Mouse (Mus musculus): ENCODE measurements around the gene Zfp646. TPM values are rescaled to one million over a fixed set of nuclear protein-coding genes. Genes with fewer than 3 reads are reported as not detected.
A peak's percentile ranks its signal among the peaks of the same experiment; 100 is the strongest.
"Not testable (repeated sequence)": the region's sequence is repeated elsewhere in the genome, so short reads cannot be mapped to it uniquely, and the experiment has no call there.

The Zfp646 gene
- total RNA-seq (2014; rRNA removed) (34.6 and 35.0 TPM in 2 replicates), polyA plus RNA-seq (2015; fragmentation: Nextera tagmentation; extraction: Ambion mirVana) (3.4 and 4.4 TPM in 2 replicates)

GRCm38 (mm10) chr7:127876041-127876466 is at the start of gene Zfp646:
TSS of gene Zfp646 (plus strand) at chr7:127876221.
- WGBS = under 1% methylated on average over 41 of the region's 41 CpGs
- Histone ChIP-seq H3K4me3 (ENCODE audit: low read length) (peak within 1 kb of the TSS; percentile 92), H3K4me2 (ENCODE audit: low read depth, low read length) (peak within 1 kb of the TSS; percentile 75), H3K27me3 (ENCODE audit: insufficient read depth, low read length) (no peaks in the 10 kb centered on the region), H3K36me3 (ENCODE audit: insufficient read depth, low read length) (peaks cover 27% of the 10 kb centered on the region), H3K9me3 (ENCODE audit: low read length) (no peaks in the 10 kb centered on the region), H3K27ac (peak within 1 kb of the TSS; percentile 99), H3K4me1 (ENCODE audit: insufficient read depth, low read length) (peaks cover 15% of the 10 kb centered on the region), H3K9ac (replicated peaks; ENCODE audit: low read length) (peak within 1 kb of the TSS; percentile 92)
- no peak for TF ChIP-seq CTCF (IDR thresholded peaks at IDR 0.05; ENCODE audit: low read depth)
- DNase-seq (ENCODE audit: low spot score) (peak; percentile 92), ATAC-seq (peak; percentile 90)

DNA sequence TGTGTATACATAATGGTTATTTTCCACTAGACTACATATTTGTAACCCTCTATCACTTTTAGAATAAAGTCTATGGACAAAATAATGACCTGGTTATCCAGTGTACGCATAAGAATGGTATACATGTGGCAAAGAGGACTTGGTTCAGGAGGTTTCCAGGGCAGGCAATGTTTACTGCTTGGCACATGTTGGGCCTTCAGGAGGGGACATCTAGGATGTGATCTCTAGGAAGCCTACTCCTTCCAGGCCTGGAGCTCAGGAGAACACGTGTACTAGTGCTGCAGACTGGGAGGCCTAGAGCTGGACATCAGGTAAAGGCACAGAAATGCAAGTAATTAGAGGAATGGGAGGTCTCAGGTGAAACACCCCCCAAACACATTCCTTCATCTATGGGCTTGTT is 40.5 kb upstream of the Zfp646 start:
- TF ChIP-seq CTCF (IDR thresholded peaks at IDR 0.05; ENCODE audit: low read depth) = no peak
- ATAC-seq = no peak
- Histone ChIP-seq H3K4me2 (ENCODE audit: low read depth, low read length) (no peak overlapping the region), H3K4me3 (ENCODE audit: low read length) (no peak overlapping the region), H3K9me3 (ENCODE audit: low read length) (no peaks in the 10 kb centered on the region), H3K27me3 (ENCODE audit: insufficient read depth, low read length) (no peaks in the 10 kb centered on the region), H3K36me3 (ENCODE audit: insufficient read depth, low read length) (no peaks in the 10 kb centered on the region), H3K4me1 (ENCODE audit: insufficient read depth, low read length) (no peaks in the 10 kb centered on the region), H3K9ac (replicated peaks; ENCODE audit: low read length) (no peak overlapping the region), H3K27ac (no peak overlapping the region)
- 96% methylated on average over 2 of the region's 2 CpGs for WGBS
- no peak for DNase-seq (ENCODE audit: low spot score)

DNA sequence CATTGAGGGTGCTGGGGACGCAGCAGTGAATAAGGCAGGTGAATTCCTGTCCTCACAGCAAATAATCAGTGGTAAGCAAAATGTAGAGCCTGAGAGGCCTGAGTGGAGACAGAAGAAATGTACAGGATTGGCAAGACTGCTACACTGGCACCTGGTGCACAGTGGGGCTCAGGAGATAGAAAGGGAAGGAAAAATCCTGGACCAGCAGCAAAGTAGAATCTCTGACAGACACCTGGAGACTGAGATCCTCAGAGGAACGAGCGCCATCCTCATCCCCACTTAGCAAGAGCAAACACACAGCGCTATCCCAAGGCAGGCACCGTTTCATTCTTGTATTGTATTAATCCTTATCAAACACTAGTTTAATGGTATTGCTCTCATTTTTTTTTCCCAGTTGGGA is 38.5 kb upstream of the Zfp646 start:
- no peak for TF ChIP-seq CTCF (IDR thresholded peaks at IDR 0.05; ENCODE audit: low read depth)
- no peak overlapping the region for H3K4me3 ChIP-seq (ENCODE audit: low read length)

DNA sequence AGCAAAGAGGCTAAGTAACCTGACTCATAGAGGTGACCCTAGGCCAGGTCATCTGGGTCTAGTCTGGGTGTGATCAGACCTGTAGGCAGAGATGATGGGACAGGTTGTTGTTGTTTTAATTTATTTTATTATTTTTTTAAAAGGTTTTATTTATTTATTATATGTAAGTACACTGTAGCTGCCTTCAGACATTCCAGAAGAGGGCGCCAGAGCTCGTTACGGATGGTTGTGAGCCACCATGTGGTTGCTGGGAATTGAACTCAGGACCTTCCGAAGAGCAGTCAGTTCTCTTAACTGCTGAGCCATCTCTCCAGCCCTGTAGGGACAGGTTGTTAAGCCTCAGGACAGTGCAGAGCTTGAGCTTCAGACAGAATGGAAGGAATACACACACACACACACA is 38.1 kb upstream of the Zfp646 start:
- 79% methylated on average over 4 of the region's 4 CpGs for WGBS
- ATAC-seq; H3K27me3 ChIP-seq (ENCODE audit: insufficient read depth, low read length); H3K9ac ChIP-seq (replicated peaks; ENCODE audit: low read length); H3K4me1 ChIP-seq (ENCODE audit: insufficient read depth, low read length); DNase-seq (ENCODE audit: low spot score); H3K27ac ChIP-seq; H3K9me3 ChIP-seq (ENCODE audit: low read length); H3K4me3 ChIP-seq (ENCODE audit: low read length); H3K4me2 ChIP-seq (ENCODE audit: low read depth, low read length); H3K36me3 ChIP-seq (ENCODE audit: insufficient read depth, low read length): not testable (repeated sequence)

More for the DNA sequence above, 38.5 kb upstream of the Zfp646 start:
- Histone ChIP-seq H3K36me3 (ENCODE audit: insufficient read depth, low read length) (no peaks in the 10 kb centered on the region), H3K27ac (no peak overlapping the region), H3K9ac (replicated peaks; ENCODE audit: low read length) (no peak overlapping the region), H3K4me2 (ENCODE audit: low read depth, low read length) (no peak overlapping the region), H3K9me3 (ENCODE audit: low read length) (no peaks in the 10 kb centered on the region), H3K27me3 (ENCODE audit: insufficient read depth, low read length) (no peaks in the 10 kb centered on the region), H3K4me1 (ENCODE audit: insufficient read depth, low read length) (no peaks in the 10 kb centered on the region)
- DNase-seq (ENCODE audit: low spot score) = no peak
- no peak for ATAC-seq
- 90% methylated on average over 5 of the region's 5 CpGs for WGBS

- DNase-seq (ENCODE audit: low spot score); H3K27me3 ChIP-seq (ENCODE audit: insufficient read depth, low read length); H3K9me3 ChIP-seq (ENCODE audit: low read length); H3K4me1 ChIP-seq (ENCODE audit: insufficient read depth, low read length); H3K4me3 ChIP-seq (ENCODE audit: low read length); ATAC-seq; H3K9ac ChIP-seq (replicated peaks; ENCODE audit: low read length): not testable (repeated sequence)
- Histone ChIP-seq H3K36me3 (ENCODE audit: insufficient read depth, low read length) (0 out of 2 replicates have a peak, but pooled peaks cover 13% of the 10 kb centered on the region), H3K27ac (peak overlapping the region; percentile 95), H3K4me2 (ENCODE audit: low read depth, low read length) (0 out of 2 replicates have a peak overlapping the region, but pooled peaks have one; percentile 96)
- WGBS = 78% methylated on average over 2 of the region's 2 CpGs
These were observed 36.0 kb upstream of the Zfp646 start for GRCm38 (mm10) chr7:127840031-127840430.

GRCm38 (mm10) chr7:127840886-127841285 is 35.1 kb upstream of the Zfp646 start:
- Histone ChIP-seq H3K27ac (peak overlapping the region; percentile 95), H3K36me3 (ENCODE audit: insufficient read depth, low read length) (0 out of 2 replicates have a peak, but pooled peaks cover 13% of the 10 kb centered on the region), H3K4me2 (ENCODE audit: low read depth, low read length) (peak overlapping the region; percentile 96), H3K4me3 (ENCODE audit: low read length) (peak overlapping the region; percentile 81), H3K27me3 (ENCODE audit: insufficient read depth, low read length) (no peaks in the 10 kb centered on the region), H3K4me1 (ENCODE audit: insufficient read depth, low read length) (no peaks in the 10 kb centered on the region), H3K9ac (replicated peaks; ENCODE audit: low read length) (peak overlapping the region; percentile 68), H3K9me3 (ENCODE audit: low read length) (no peaks in the 10 kb centered on the region)
- peak; percentile 52 for DNase-seq (ENCODE audit: low spot score)
- no peak for TF ChIP-seq CTCF (IDR thresholded peaks at IDR 0.05; ENCODE audit: low read depth)
- peak; percentile 31 for ATAC-seq
- 3% methylated on average over 15 of the region's 15 CpGs for whole genome bisulfite sequencing

GRCm38 (mm10) chr7:127841340-127842000 is 34.6 kb upstream of the Zfp646 start:
- 0 out of 2 replicates have a peak, but pooled peaks have one; percentile 10 for TF ChIP-seq CTCF (IDR thresholded peaks at IDR 0.05; ENCODE audit: low read depth)
- DNase-seq (ENCODE audit: low spot score) (peak; percentile 98), ATAC-seq (peak; percentile 98)
- Histone ChIP-seq H3K9ac (replicated peaks; ENCODE audit: low read length) (peak overlapping the region; percentile 68), H3K4me2 (ENCODE audit: low read depth, low read length) (peak overlapping the region; percentile 96), H3K27me3 (ENCODE audit: insufficient read depth, low read length) (no peaks in the 10 kb centered on the region), H3K27ac (peak overlapping the region; percentile 95), H3K36me3 (ENCODE audit: insufficient read depth, low read length) (peaks cover 13% of the 10 kb centered on the region; the same call in 1 of the 2 replicates), H3K4me1 (ENCODE audit: insufficient read depth, low read length) (no peaks in the 10 kb centered on the region), H3K4me3 (ENCODE audit: low read length) (peak overlapping the region; percentile 81), H3K9me3 (ENCODE audit: low read length) (no peaks in the 10 kb centered on the region)
- under 1% methylated on average over 44 of the region's 46 CpGs for WGBS
